Mouse (Mus musculus) right cerebral cortex, postnatal 25 days (tissue): ENCODE results near the gene Maml3.

ENCODE experiments used
- DNase-seq: peaks from one replicate; pipeline ENCODE4 v3.0.0; 2022

The Maml3 gene

DNA sequence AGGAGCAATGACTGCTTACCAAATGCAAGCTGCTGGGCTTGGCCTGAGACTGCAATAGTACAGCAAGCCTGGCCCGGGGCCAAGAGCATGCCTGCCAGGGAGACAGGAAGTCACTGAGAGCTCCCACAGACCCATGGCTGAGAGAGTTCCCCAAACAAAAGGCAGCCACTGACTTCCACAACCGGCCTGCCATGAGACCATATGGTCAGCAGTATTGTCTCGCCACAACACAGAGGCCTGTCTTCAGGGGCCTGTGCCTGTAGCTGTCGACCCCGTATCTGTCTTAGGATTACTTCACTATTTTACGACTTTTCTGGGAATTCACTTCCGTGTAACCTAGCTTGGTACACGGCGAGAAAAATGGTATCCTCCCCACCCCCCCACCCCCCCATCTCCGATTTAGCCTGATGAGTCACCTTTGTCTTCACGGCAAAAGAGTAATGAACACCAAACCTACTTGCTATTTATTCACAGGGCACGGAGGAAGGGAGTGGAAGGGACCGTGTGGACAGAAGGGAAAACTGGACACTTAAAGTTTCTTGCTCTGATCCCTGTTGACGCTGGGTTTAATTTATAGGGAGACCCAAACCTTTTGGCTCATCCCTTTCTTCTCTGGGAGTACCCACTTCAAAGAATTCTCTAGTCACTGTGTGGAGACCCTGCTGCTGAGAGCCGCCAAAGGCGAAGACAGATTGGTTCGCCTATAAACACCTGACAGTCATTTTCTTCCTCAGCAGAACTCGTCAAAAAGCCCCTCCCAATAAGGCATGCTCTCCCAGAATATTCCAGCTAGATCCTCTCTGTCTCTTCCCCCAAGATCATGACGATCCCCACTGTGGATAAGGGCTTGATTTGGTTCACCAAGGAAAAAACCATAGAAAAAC is 16.2 kb downstream of the Maml3 start:
- peak; percentile 69 for DNase-seq

DNA sequence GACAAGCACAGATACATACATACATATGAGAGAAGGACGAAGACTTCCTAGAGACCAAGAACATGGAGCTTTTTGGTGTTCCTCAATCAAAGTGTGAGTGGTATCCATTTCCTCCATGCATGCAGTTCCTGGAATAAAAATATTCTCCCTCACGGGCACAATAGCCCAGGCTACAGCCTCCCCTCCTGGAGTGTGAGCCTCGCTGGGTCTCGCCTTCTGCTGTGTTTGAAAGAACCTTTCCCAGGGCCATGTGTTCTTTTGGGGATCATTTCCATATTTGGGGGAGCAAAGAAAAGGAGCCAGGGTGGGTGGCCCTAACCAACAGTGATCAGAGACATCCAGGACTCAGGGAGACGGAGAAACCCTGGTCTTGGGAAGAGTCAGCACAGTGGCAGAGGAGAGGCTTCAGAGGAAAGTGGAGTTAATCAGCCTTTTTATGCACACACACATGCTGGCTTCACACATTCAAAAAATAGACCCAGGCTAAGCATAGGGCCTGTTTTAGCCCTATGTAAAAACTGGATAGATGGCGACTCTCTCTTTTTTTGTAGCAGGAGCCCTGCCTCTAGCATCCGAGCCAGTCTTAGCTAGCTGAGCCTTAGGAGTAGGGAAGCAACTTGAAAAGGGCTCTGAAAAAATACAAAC is 17.1 kb downstream of the Maml3 start:
- no peak for DNase-seq

DNA sequence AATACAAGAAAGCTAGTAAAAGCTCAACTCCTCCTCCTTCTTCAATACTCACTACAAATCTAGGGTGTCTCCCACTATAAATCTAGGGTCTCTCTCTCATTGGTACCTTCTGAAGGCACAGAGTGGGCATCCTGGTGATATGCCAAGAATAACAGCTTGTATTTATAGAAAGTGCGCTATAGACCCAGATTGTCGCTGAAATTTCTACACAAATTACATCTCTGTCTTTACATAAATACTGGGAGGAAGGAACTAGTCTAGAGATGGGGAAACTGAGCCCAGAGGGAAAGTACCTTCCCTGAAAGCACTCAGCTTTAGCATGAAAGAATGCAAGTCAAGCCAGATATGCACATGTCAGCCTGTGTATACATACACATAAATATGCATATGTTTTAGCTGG is 26.1 kb downstream of the Maml3 start:
- no peak for DNase-seq

DNA sequence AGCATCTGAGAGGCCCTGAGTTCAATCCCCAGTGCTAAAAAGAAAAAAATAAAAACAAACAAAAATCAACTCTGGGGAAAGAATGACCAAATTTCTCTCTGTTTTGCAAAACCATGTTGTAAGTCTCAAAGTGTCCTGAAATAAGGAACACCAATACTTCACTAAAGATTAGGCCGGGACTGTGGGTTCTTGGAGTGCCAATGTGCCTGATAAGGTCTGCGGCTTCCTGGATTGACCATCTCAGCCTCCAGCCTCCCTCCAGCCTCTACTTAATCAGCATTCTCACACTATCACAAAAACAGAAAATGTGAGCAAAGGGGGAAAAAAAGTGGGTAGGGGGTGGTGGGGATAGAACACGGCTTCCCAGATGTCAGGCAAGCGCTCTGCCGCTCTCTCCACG is 30.9 kb downstream of the Maml3 start:
- DNase-seq: no peak

DNA sequence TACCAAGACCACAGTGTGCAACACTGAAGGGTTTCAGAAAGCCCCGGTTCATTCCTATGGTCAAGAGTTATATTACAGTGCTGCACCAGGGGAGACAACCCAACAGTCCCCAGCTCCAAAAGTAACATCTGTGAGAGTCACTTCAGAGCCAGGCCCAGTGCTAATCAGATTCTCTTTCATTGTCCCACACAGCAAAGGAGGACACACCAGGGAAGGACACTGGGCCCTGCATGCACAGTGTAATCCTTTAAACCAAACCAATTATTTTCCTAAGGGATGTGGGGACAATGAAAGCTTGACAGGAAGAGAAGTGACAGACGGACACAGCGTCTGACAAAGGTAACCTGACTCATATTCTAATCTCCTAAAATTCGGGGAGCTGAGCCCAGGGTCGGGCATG is 32.9 kb downstream of the Maml3 start:
- no peak for DNase-seq

DNA sequence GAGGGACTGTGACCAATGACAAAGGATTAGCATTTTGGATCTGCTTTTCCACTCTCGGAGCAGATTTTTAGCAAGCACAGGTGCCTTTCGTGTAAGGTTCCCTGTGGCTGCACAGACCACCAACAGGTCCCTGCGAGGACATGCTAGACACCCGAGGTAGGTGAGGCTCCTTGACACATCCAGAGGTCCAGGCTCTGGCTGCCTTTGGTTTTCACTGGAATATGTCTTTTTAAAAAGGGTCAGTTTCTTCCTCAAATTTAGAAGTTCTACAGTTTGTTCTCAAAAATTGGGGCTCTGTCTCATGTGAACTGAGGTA is 34.8 kb downstream of the Maml3 start:
- DNase-seq: no peak

DNA sequence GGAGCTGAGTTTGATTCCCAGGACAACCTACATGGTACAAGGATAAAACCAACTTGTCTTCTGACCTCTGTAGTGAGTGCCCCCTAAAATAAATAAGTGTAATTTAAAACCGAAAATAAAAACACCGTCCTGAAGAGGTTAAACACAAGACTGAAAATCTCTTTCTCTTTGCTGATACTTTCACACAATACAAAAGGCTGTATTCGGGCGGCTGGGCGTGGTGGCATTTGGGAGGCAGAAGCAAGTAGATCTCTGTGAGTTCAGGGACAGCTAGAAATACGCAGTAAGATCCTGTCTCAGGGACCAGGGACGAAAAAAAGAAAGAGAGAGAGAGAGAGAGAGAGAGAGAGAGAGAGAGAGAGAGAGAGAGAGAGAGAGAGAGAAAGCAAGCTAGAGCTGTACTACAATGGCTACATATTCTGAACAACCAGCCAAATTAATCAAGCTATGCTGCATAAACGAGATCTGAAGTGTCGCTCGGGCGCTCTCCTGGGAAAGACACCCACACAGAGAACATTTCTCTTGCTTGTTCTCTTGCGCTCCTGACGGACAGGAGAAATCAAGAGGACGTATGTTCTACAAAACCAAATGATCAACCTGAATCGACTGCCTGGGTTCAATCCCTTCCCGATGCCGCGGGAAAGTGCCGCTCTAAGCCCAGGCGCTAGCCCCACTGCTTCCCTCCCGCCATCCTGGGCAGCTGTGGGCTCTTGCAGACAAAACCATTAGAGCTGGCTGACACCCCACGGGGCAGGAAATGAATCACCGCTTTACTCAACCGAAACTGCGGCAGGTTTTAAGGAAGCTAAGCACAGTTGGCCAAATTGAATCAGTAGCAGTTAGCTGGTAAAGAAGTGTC is 35.3 kb downstream of the Maml3 start:
- DNase-seq: peak; percentile 70

DNA sequence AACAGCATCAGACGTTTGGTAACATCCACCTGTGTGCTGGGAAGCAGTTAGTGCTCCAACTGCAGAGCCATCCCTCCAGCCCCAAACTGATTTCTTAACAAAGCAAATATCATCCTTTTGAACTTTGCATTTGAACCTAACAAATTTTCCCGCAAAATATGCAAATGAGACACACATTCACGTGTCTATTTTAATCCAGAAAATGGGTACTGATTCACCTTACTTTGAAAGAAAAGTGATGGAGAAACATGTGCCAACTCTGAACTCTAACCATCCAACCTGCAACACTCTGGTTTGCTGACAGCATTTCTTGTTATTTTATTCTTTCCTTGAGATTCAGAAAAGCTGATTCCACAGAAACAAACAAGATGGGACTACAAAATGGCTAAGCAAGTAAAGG is 36.0 kb downstream of the Maml3 start:
- no peak for DNase-seq

DNA sequence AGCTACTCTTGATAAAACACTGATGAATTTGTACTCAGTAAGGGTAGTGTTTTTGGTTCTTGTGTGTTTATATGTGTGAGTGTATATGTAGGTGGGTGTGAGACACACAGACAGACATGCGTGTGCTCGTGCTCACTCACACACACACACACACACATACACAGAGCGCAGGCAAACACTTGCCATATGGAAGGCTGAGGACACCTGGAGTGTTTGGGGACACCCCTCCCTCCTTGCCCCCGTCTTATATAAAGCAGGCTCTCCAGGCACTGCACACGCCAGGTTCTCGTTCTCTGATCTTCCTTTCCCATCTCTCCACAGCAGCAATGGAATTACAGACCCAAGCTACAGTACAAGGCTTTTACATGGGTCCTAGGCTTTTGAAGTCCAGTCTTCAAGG is 37.7 kb downstream of the Maml3 start:
- DNase-seq: no peak

DNA sequence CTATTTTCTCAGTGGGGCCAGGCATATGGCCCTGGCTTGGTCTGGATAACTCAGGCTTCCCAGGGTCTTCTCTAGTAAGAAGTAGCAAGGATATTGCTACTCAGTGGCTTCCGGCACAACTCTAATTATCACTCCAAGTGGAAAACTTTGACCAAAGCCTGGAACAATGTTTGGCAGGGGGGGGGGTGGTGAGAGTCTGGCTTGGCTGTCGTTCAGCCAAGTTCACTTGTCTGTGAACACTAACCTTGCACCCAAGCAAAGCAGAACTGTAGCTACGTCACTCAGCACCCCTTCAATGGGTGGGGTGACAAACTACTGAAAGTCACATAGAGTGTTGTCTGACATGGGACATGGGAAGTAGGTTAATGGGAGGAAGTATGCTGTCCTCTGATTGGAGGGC is 38.7 kb downstream of the Maml3 start:
- no peak for DNase-seq

DNA sequence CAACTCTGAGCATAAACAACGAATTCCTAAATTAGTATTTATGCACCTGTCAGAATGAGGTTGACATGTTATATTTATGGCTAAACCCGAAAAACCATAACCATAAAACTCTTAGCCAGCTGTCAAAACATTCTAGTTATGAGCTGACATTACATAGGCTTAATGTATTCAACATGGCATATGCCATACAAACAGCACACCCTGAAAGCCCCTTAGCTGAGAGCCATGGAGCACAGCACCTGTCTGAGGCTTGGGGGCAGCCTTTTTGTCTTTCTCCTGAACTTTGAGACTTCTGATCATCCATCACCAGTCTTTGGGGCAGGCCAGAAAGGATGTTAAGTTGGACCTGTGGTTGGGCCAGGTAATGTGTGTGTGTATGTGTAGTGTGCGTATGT is 41.6 kb downstream of the Maml3 start:
- no peak for DNase-seq

DNA sequence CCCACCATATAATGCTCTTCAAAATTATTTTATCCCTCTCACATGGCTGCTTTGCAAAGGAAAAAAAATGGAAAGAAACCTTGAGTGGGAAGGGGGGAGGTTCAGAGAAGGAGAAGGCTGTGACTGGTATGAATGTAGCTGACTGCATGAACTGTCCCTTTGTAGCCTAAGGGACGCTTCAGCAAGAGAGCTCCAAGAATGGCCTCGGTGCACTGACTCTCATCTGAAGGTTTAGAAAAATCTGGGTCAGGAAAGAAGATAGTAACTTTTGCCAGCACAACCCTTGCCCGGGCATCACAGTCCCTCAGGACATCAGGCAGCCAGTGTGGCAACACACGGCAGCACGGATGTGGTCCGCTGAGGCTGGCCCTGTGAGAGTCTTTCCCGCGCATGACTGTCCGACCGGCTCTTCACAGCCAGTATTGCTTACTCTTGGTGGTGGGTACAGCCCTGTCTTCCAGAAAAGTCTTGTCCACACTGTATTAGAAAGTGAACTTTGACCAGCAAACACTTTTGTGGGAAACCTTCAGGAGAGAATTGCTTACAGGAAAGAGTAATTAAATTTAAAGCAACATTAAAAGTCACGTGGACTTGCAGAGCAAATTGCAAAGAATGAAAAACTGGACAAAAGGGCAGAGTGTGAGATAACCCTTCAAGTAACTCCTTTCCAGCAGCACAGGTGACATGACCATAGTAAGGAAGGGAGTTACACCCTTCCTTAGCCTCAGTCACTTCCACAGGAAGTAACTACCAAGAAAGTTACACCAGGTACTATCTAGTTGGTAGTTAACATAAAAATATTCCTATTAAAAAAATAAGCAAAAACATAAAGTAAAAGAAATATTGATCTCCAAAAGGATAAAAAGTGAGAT is 42.3 kb downstream of the Maml3 start:
- no peak for DNase-seq

DNA sequence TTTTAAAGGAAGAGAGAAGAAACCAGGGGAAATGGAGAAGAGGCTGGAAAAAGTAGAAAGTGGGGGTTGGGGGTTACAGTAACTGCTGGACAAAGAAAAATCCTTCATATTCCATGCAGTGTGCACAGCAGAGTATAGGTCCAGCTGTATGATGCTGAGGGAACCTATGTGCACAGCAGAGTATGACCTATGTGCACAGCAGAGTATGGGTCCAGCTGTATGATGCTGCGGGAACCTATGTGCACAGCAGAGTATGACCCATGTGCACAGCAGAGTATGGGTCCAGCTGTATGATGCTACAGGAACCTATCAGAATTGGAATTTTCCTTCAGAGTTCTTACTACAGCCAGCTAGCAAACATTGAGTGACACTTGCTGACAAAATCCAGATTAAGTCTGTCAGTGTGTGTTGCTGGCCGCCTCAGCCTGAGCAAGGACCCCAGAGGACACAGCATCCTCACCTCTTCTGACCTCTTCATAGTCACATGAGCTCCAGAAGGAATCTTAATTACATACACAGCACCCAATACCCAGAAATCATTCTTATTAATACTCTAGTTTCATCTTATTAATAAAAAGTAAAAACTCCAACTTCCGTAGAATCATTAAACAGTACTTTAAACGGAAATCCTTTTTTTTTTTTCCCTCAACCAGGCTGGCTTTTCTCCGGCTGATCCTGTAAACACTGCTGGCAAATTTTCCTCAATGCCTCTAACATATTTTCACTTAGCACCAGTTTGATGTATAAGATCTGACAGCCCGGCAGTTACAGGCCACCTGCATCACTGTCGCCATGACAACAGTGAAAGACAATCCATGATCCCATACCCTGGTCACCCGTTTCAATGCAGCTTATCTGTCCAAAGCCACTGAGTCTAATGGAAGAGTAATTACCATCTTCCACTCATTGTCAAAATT is 43.1 kb downstream of the Maml3 start:
- DNase-seq: no peak

DNA sequence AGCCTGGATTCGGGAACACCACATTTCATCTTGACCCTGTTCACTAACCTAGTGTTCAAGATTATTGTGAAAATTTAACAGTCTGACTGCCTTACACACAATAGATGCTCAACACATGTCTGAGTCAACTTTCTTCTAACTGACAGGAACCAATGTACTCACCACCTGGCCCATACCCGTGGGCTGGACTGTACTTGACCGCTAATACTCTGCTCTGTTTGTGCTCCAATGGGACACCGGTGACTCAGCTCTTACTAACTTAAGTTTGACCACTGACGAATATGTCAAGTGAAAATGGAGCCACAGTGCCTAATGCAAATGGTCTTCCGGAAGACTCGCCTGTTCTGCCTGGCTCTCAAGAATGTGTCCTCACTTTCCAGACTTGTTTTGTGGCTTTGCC is 44.0 kb downstream of the Maml3 start:
- DNase-seq: no peak

DNA sequence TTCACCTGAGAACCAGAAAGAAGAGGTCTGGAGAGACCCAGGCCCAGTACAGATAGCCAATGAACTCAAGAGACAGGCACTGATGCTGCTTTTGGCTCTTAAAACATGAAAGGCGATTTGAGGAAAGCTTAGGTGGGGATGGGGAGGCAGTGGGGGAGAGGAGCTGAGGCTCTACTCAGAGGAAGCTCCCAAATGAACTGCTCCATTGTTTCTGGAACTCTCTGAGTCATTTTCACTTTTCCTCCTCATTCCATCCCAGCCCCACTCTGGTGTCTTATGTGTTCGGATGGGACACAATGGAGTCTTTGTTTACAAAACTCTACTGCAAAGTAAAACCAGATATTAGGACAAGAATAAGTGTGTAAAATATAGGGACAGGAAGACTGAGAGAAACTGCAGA is 53.1 kb downstream of the Maml3 start:
- DNase-seq: no peak

DNA sequence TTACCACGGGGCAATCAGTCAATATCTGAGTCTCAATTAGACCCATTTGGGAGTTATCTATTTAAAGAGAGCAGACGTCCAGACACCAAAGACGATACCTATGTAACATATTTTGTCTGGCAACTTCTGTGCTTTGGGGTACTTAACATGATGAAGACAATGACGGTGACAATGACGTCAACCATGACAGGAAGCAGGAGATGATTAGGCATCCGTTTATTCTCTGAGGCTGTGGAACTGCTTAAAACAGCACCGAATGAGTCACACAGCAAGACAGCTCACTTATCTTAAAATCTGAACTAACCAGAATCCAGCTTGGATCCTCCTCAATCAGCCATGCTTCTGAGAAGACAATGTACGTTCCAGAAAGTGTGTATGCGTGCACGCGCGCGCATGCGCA is 56.8 kb downstream of the Maml3 start:
- DNase-seq: no peak

DNA sequence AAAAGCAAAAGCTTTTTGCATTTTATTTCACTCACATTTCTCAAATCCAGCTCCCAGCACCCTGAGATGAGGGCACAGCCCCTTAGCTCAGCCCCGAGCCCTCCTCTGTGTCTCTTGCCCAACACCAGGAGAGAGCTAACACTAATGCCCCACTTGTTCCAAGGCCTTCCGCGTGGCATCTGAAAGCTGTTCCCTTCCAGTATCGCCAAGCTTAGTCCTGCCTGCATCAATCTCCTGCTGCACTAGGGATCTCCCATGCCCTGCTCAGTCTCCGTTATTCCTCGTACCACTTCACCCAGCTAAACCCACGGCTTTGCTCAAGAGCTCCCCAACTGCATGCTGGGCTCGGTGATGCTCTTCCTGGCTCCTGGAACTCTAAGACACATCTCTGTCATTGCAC is 57.3 kb downstream of the Maml3 start:
- no peak for DNase-seq

DNA sequence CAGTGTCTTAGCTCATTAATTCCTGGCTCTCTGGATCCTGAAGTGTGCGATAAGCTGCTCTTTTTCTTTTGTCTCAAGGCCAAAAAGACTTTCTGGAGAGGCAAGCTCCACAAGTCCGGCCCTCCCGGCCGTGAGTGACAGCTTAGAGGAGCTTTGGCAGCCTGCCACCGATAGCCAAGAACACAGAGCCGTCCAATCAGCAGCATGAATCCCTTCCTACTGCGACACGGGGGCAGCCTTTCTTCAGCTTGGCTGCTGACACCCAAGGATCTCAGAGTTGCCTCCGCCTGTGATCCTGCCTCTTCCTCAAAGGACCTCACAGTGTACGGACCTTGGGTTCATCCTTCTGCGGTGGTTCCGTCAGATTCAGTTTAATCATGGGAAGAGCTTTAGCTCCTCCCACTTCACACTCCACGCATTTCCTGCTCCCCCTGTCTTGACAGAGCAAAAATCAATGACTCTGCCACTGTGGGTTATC is 57.9 kb downstream of the Maml3 start:
- DNase-seq: peak; percentile 88

DNA sequence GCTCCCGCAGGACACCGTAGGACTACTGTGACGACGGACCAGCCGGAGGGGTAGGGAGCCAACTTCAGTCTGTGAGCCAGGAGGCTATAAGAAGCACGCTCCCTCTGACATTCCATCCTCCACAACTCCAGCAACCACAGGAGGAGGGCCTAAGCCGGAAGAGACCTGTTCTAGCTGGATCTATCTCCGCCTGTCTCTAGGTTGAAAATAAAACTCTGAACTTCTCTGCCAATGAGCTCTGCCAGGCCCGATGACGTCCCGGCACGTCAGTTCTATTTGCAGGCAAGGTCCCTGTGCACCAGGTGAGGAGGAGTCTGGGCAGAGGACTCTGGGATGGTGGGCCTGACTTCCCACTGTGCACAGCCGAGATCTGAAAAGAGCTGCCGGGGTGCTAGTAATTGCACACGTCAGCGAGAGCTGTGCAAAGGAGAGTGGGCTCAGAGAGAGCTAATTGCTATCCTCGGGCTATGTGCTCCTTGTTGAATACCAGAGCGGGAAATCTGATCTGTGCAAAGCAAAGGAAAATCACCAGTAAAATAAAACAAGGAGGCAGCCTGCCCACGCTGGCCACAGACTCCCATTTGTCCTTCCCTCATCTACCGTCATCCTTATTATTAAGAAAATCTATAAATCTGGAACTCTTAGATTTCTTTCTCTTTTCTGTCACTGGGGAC is 58.7 kb downstream of the Maml3 start:
- peak; percentile 87 for DNase-seq

DNA sequence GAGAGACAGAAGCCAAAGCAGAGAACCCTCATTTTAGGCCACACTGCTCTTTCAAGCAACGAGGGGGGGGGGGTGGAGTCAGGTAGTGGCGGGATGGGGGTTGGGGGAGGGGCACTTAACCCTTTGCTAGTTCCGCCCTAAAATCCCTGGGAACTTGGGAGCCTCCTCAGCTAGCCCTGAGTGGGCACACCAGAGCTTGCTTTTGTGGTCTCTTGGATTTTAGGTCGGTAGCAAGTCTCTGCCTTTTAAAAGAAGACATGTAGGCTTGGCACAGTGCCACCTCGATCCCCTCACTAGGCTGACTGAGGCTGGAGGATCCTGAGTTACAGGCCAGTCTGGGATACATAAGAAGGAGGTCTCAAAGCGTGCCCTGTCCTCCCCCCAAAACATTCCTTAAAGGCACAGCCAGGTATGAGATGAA is 59.6 kb downstream of the Maml3 start:
- DNase-seq: no peak

DNA sequence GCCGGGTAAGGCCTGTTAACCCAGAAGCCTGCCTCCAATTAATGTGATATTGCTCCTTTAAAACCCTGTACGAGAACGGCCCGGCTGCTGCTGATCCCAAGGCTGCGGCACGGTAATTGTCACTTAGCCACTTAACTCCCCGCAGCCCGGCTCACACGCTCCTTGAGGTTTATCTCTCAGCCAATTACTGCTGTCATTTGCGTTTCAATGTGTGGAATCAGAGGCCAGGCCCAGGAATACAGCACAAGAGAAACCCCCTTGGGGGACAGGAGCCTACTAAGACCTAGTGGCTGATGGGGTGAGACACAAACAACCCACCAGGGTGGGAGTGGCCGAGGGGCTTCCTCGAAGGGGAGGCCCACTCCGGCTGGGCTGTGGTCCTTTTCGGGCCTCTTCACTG is 60.2 kb downstream of the Maml3 start:
- DNase-seq: no peak
